Mouse (Mus musculus): ENCODE measurements around the gene Vmn1r159. TPM values are rescaled to one million over a fixed set of nuclear protein-coding genes. Genes with fewer than 3 reads are reported as not detected.

Vmn1r159 gene
- polyA plus RNA-seq (2017; shearing (Covaris generic)): not detected

DNA sequence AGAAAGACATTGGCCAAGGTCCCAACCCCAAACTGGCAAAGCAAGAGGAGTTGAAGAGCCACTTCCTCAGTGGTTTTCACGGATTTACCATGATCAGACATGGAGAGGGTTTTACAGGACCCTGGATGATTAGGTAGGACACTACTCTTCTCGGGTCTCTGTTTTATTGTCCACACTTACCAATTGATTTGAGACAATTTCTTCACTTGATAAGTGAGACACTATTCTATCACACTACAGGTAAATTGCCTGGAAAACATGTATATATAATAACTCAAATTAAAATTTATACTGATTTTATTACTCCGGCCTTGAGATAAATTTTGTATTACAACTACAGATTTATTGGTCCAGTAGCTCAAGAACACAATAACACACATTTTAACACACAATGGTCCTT is at the start of gene Vmn1r159:
TSS of gene Vmn1r159 (minus strand) at position 101 of the 400 bp plus-strand sequence.

GRCm38 (mm10) chr7:22870924-22871323 is 27.5 kb upstream of the Vmn1r159 start, which contains the start of gene Vmn1r160:
Gene Vmn1r160, plus strand, starts transcription at chr7:22871224.

Other genes starting within 250 kb of the Vmn1r159 start
- gene Vmn1r155, start 185.6 kb downstream of the Vmn1r159 start, polyA plus RNA-seq (2017; shearing (Covaris generic)): not detected
- not detected for gene Gm8693, start 151.3 kb downstream of the Vmn1r159 start, polyA plus RNA-seq (2017; shearing (Covaris generic))
- gene Gm4567, start 123.9 kb downstream of the Vmn1r159 start, polyA plus RNA-seq (2017; shearing (Covaris generic)): not detected
- not detected for gene Vmn1r157, start 81.9 kb downstream of the Vmn1r159 start, polyA plus RNA-seq (2017; shearing (Covaris generic))
- gene Vmn1r158, start 52.8 kb downstream of the Vmn1r159 start, polyA plus RNA-seq (2017; shearing (Covaris generic)): not detected
- gene Vmn1r160, start 27.6 kb upstream of the Vmn1r159 start, polyA plus RNA-seq (2017; shearing (Covaris generic)): not detected
- not detected for gene Gm4214, start 141.1 kb upstream of the Vmn1r159 start, polyA plus RNA-seq (2017; shearing (Covaris generic))
- not detected for gene Gm4216, start 176.3 kb upstream of the Vmn1r159 start, polyA plus RNA-seq (2017; shearing (Covaris generic))
- gene Vmn1r163, start 211.9 kb upstream of the Vmn1r159 start, polyA plus RNA-seq (2017; shearing (Covaris generic)): not detected
- gene Gm8720, start 223.9 kb upstream of the Vmn1r159 start, polyA plus RNA-seq (2017; shearing (Covaris generic)): not detected

All from naive thymus-derived CD4-positive, alpha-beta T cell, adult 5 months (primary cell).